Comparison of ENCODE assay signal across 9 mouse cellular contexts in genomic region chr17:26974547-26974946, GRCm38 (mm10). TPM values are rescaled to one million over a fixed set of nuclear protein-coding genes. Genes with fewer than 3 reads are reported as not detected.
DNase-seq lines count a peak whose midpoint lies in the region; ATAC-seq and TF ChIP-seq lines count a peak whose summit lies in the region.
"Had no signal": no experiment of that assay in that cellular context is flagged by ENCODE, and none has a peak within 500 bp of the region (broad histone marks: within the 10 kb centered on the region; RNA-seq: fewer than 3 reads in every experiment).

No protein-coding gene starts in this region.

- no peak overlapping the region for H3K4me2 ChIP-seq in heart, embryonic 16.5 days (ENCODE audit: low read depth, low read length)
- peak overlapping the region; percentile 74; the same call in 1 of the 2 replicates for H3K4me2 ChIP-seq in limb, embryonic 12.5 days

- no peak overlapping the region for H3K4me3 ChIP-seq in heart, embryonic 16.5 days (ENCODE audit: low read length)
- H3K4me3 ChIP-seq in heart, adult 2 months, result no peak overlapping the region
- H3K4me3 ChIP-seq in testis, adult 2 months (ENCODE audit: control insufficient read depth, low read depth, low read length), result peak overlapping the region; percentile 95
- H3K4me3 ChIP-seq in limb, embryonic 12.5 days (replicated peaks), result 0 out of 2 replicates have a peak overlapping the region, but pooled peaks have one; percentile 82

- 0 out of 2 replicates have a peak overlapping the region, but pooled peaks have one; percentile 17 for H3K9ac ChIP-seq in heart, embryonic 16.5 days (ENCODE audit: low read length)
- H3K9ac ChIP-seq in heart, adult 2 months (ENCODE audit: low read depth, low read length), result no peak overlapping the region
- no peak overlapping the region for H3K9ac ChIP-seq in limb, embryonic 12.5 days (replicated peaks)

- H3K4me1 ChIP-seq in heart, embryonic 16.5 days (ENCODE audit: control insufficient read depth, insufficient read depth, low read length), result peaks cover 22% of the 10 kb centered on the region
- peaks cover 3% of the 10 kb centered on the region; the same call in 1 of the 2 replicates for H3K4me1 ChIP-seq in heart, adult 2 months (ENCODE audit: control insufficient read depth, insufficient read depth, low read length)
- peaks cover 16% of the 10 kb centered on the region for H3K4me1 ChIP-seq in testis, adult 2 months (ENCODE audit: control insufficient read depth, insufficient read depth, low read length)
- H3K4me1 ChIP-seq in limb, embryonic 12.5 days (replicated peaks), result peaks cover 32% of the 10 kb centered on the region

- no peak for TF ChIP-seq POLR2A in heart, adult 2 months (IDR thresholded peaks at IDR 0.05; ENCODE audit: insufficient read depth, low read depth, low read length)
- TF ChIP-seq POLR2A in testis, adult 2 months (IDR thresholded peaks at IDR 0.05; ENCODE audit: control insufficient read depth, low read depth, low read length), result no peak

- no peak overlapping the region for H3K27ac ChIP-seq in heart, embryonic 16.5 days (ENCODE audit: low read length)
- H3K27ac ChIP-seq in heart, adult 2 months, result no peak overlapping the region
- no peak overlapping the region for H3K27ac ChIP-seq in testis, adult 2 months (ENCODE audit: control insufficient read depth, insufficient read depth, low read depth, low read length)
- H3K27ac ChIP-seq in limb, embryonic 12.5 days, result no peak overlapping the region

- peaks cover 33% of the 10 kb centered on the region for H3K36me3 ChIP-seq in heart, embryonic 16.5 days (ENCODE audit: control insufficient read depth, insufficient read depth)
- no peaks in the 10 kb centered on the region for H3K36me3 ChIP-seq in heart, adult 2 months (ENCODE audit: control insufficient read depth, insufficient read depth, low read length)
- peaks cover 3% of the 10 kb centered on the region for H3K36me3 ChIP-seq in testis, adult 2 months (ENCODE audit: control insufficient read depth, insufficient read depth, low read length)
- peaks cover 65% of the 10 kb centered on the region for H3K36me3 ChIP-seq in limb, embryonic 12.5 days

- no peak for TF ChIP-seq EP300 in heart, adult 2 months (IDR thresholded peaks at IDR 0.05; ENCODE audit: insufficient read depth, low read depth, low read length)

- intact Hi-C loops in heart, adult 2 months (cut with DNase I), result loop anchor here (5.0 kb wide), 1 partner anchor 57 kb away; the partner anchor contains the start of gene Kifc5b

- no peak for ATAC-seq in heart, embryonic 16.5 days (replicated peaks; ENCODE audit: extremely low read depth, insufficient read depth, low FRiP score)
- ATAC-seq in limb, embryonic 12.5 days (ENCODE audit: insufficient number of reproducible peaks, insufficient read depth, low FRiP score, low TSS enrichment, low read depth), result no peak
- ATAC-seq: intestine, embryonic 16.5 days had no signal

- no peak for TF ChIP-seq CTCF in heart, adult 2 months (IDR thresholded peaks at IDR 0.05)
- TF ChIP-seq CTCF in testis, adult 2 months (IDR thresholded peaks at IDR 0.05; ENCODE audit: control insufficient read depth, insufficient read depth, insufficient replicate concordance, low read depth, low read length), result no peak

- H3K79me2 ChIP-seq in heart, adult 2 months (replicated peaks; ENCODE audit: control insufficient read depth, insufficient read depth, low read length), result 0 out of 2 replicates have a peak, but pooled peaks cover 3% of the 10 kb centered on the region

- 91% methylated on average over 15 of the region's 15 CpGs for WGBS in heart, embryonic 16.5 days
- 90% methylated on average over 15 of the region's 15 CpGs for WGBS in heart, adult 2 months
- 93% methylated on average over 15 of the region's 15 CpGs for WGBS in limb, embryonic 12.5 days

- no peaks in the 10 kb centered on the region for H3K9me3 ChIP-seq in heart, embryonic 16.5 days (replicated peaks; ENCODE audit: control insufficient read depth, low read length)
- no peaks in the 10 kb centered on the region for H3K9me3 ChIP-seq in limb, embryonic 12.5 days

- no peaks in the 10 kb centered on the region for H3K27me3 ChIP-seq in heart, embryonic 16.5 days (ENCODE audit: control insufficient read depth, insufficient read depth, low read length)
- H3K27me3 ChIP-seq in heart, adult 2 months (ENCODE audit: control insufficient read depth, insufficient read depth, low read length), result no peaks in the 10 kb centered on the region
- no peaks in the 10 kb centered on the region for H3K27me3 ChIP-seq in testis, adult 2 months (ENCODE audit: control insufficient read depth, insufficient read depth, low read length)
- H3K27me3 ChIP-seq in limb, embryonic 12.5 days, result no peaks in the 10 kb centered on the region

- no peak for DNase-seq in heart, adult 2 months
- DNase-seq in testis, postnatal 10 days (ENCODE audit: low spot score), result no peak
- DNase-seq in cerebellum, postnatal 14 days, result no peak
- no peak for DNase-seq in left cerebral cortex, adult 11 months (ENCODE audit: low spot score)
- no peak for DNase-seq in urinary bladder, adult 18-20 months (ENCODE audit: low spot score in 2 of 2)

RNA-seq across cellular contexts. Expression of gene Zbtb9, which starts 1.6 kb away (rescaled TPM):
- 10.0 and 12.0 TPM in 2 replicates for polyA plus RNA-seq in heart, embryonic 16.5 days (2015; fragmentation: Nextera tagmentation; extraction: Ambion mirVana)
- total RNA-seq in heart, adult 2 months (2021), result 1 to 10 TPM; 1.5 to 3.5 TPM
- 2.4 and 2.8 TPM in 2 replicates for polyA plus RNA-seq in heart, adult 2 months (2012; rRNA removed)
- polyA plus RNA-seq in testis, adult 2 months (2012; rRNA removed), result 9.8 and 11.9 TPM in 2 replicates
- polyA plus RNA-seq in limb, embryonic 12.5 days (2016; fragmentation: Nextera tagmentation; extraction: Ambion mirVana), result 15.8 and 17.8 TPM in 2 replicates

RNA-seq across cellular contexts. Expression of gene Syngap1, which starts 33.5 kb away (rescaled TPM):
- polyA plus RNA-seq in heart, embryonic 16.5 days (2015; fragmentation: Nextera tagmentation; extraction: Ambion mirVana), result 1.2 and 1.3 TPM in 2 replicates
- total RNA-seq in heart, adult 2 months (2021), result 1 to 10 TPM; 4.1 to 4.2 TPM
- polyA plus RNA-seq in heart, adult 2 months (2012; rRNA removed), result 6.7 and 9.0 TPM in 2 replicates
- polyA plus RNA-seq in testis, adult 2 months (2012; rRNA removed), result 109 and 113 TPM in 2 replicates
- 3.4 and 4.0 TPM in 2 replicates for polyA plus RNA-seq in limb, embryonic 12.5 days (2016; fragmentation: Nextera tagmentation; extraction: Ambion mirVana)

RNA-seq across cellular contexts. Expression of gene Cuta, which starts 35.2 kb away (rescaled TPM):
- polyA plus RNA-seq in heart, embryonic 16.5 days (2015; fragmentation: Nextera tagmentation; extraction: Ambion mirVana), result 163 and 169 TPM in 2 replicates
- total RNA-seq in heart, adult 2 months (2021), result 10 to 100 TPM; 78.6 to 94.2 TPM
- polyA plus RNA-seq in heart, adult 2 months (2012; rRNA removed), result 85.1 and 96.6 TPM in 2 replicates
- polyA plus RNA-seq in testis, adult 2 months (2012; rRNA removed), result 24.0 and 30.9 TPM in 2 replicates
- 173 and 188 TPM in 2 replicates for polyA plus RNA-seq in limb, embryonic 12.5 days (2016; fragmentation: Nextera tagmentation; extraction: Ambion mirVana)

RNA-seq across cellular contexts. Expression of gene Phf1, which starts 41.7 kb away (rescaled TPM):
- polyA plus RNA-seq in heart, embryonic 16.5 days (2015; fragmentation: Nextera tagmentation; extraction: Ambion mirVana), result 7.5 and 8.7 TPM in 2 replicates
- 10 to 100 TPM; 17.8 to 18.1 TPM for total RNA-seq in heart, adult 2 months (2021)
- polyA plus RNA-seq in heart, adult 2 months (2012; rRNA removed), result 35.3 and 36.8 TPM in 2 replicates
- polyA plus RNA-seq in testis, adult 2 months (2012; rRNA removed), result 132 and 136 TPM in 2 replicates
- 10.7 and 12.5 TPM in 2 replicates for polyA plus RNA-seq in limb, embryonic 12.5 days (2016; fragmentation: Nextera tagmentation; extraction: Ambion mirVana)

RNA-seq across cellular contexts. Expression of gene Bak1, which starts 54.3 kb away (rescaled TPM):
- 5.8 and 6.2 TPM in 2 replicates for polyA plus RNA-seq in heart, embryonic 16.5 days (2015; fragmentation: Nextera tagmentation; extraction: Ambion mirVana)
- 10 to 100 TPM; 15.0 to 16.9 TPM for total RNA-seq in heart, adult 2 months (2021)
- polyA plus RNA-seq in heart, adult 2 months (2012; rRNA removed), result 35.0 and 35.9 TPM in 2 replicates
- polyA plus RNA-seq in testis, adult 2 months (2012; rRNA removed), result 14.3 and 18.3 TPM in 2 replicates
- 3.5 and 5.3 TPM in 2 replicates for polyA plus RNA-seq in limb, embryonic 12.5 days (2016; fragmentation: Nextera tagmentation; extraction: Ambion mirVana)

Comparison
In these comparisons a context has a peak if more than half of its experiments do, and no peak if none do; other contexts are left out.
1. H3K4me3 ChIP-seq: peak in testis, adult 2 months (single experiment) and limb, embryonic 12.5 days (single experiment); none in heart, embryonic 16.5 days (single experiment) and heart, adult 2 months (single experiment).
2. RNA of gene Syngap1, which starts 33.5 kb away (polyA plus RNA-seq): 109 to 113 TPM in testis, adult 2 months; 6.7 to 9.0 TPM in heart, adult 2 months, 3.4 to 4.0 TPM in limb, embryonic 12.5 days and 1.2 to 1.3 TPM in heart, embryonic 16.5 days; every median in the first group is over 10 times any median in the second.